ENCODE assay signal across 8 mouse cellular contexts in genomic region chr10:126935556-126936381, GRCm38 (mm10). TPM values are rescaled to one million over a fixed set of nuclear protein-coding genes. Genes with fewer than 3 reads are reported as not detected.
DNase-seq lines count a peak whose midpoint lies in the region; ATAC-seq lines count a peak whose summit lies in the region.

No protein-coding gene starts in this region.

- peaks cover 25% of the 10 kb centered on the region for H3K4me1 ChIP-seq in heart, embryonic 11.5 days (ENCODE audit: control insufficient read depth, insufficient read depth, low read length)
- peaks cover 43% of the 10 kb centered on the region for H3K4me1 ChIP-seq in limb, embryonic 13.5 days

- no peaks in the 10 kb centered on the region for H3K36me3 ChIP-seq in heart, embryonic 11.5 days (ENCODE audit: control insufficient read depth, insufficient read depth, low read length)
- H3K36me3 ChIP-seq in limb, embryonic 13.5 days: no peaks in the 10 kb centered on the region

- H3K9ac ChIP-seq in heart, embryonic 11.5 days (ENCODE audit: low read depth, low read length): 0 out of 2 replicates have a peak overlapping the region, but pooled peaks have one; percentile 22
- H3K9ac ChIP-seq in limb, embryonic 13.5 days: peak overlapping the region; percentile 31; the same call in 1 of the 2 replicates

- DNase-seq in heart, adult 9 months (ENCODE audit: low spot score in 2 of 2): no peak
- peak; percentile 48 for DNase-seq in urinary bladder, postnatal 14 days (ENCODE audit: low spot score)
- DNase-seq in urinary bladder, postnatal 25 days (ENCODE audit: low spot score): no peak
- DNase-seq in thymus, postnatal 14 days: peak; percentile 58
- no peak for DNase-seq in adrenal gland, adult 18-20 months (ENCODE audit: low spot score in 2 of 2)
- no peak for DNase-seq in kidney, adult 9 months

- no peak overlapping the region for H3K4me3 ChIP-seq in heart, embryonic 11.5 days (ENCODE audit: low read depth, low read length)
- no peak overlapping the region for H3K4me3 ChIP-seq in limb, embryonic 13.5 days

- 0 out of 2 replicates have a peak overlapping the region, but pooled peaks have one; percentile 10 for H3K4me2 ChIP-seq in heart, embryonic 11.5 days
- peak overlapping the region; percentile 28 for H3K4me2 ChIP-seq in limb, embryonic 13.5 days (replicated peaks)

- no peaks in the 10 kb centered on the region; the same call in 1 of the 2 replicates for H3K9me3 ChIP-seq in heart, embryonic 11.5 days (replicated peaks; ENCODE audit: control insufficient read depth, low read length)
- peaks cover 5% of the 10 kb centered on the region; the same call in 1 of the 2 replicates for H3K9me3 ChIP-seq in limb, embryonic 13.5 days

- WGBS in heart, embryonic 11.5 days (ENCODE audit: insufficient replicate concordance): 50% methylated on average over 18 of the region's 18 CpGs
- whole genome bisulfite sequencing in limb, embryonic 13.5 days: 40% methylated on average over 18 of the region's 18 CpGs

- H3K27me3 ChIP-seq in heart, embryonic 11.5 days (ENCODE audit: control insufficient read depth, insufficient read depth, low read length): no peaks in the 10 kb centered on the region
- no peaks in the 10 kb centered on the region for H3K27me3 ChIP-seq in limb, embryonic 13.5 days

- peak overlapping the region; percentile 36 for H3K27ac ChIP-seq in heart, embryonic 11.5 days (ENCODE audit: low read depth, low read length)
- peak overlapping the region; percentile 94 for H3K27ac ChIP-seq in limb, embryonic 13.5 days

- ATAC-seq in heart, embryonic 11.5 days (replicated peaks; ENCODE audit: insufficient number of reproducible peaks, low FRiP score, low TSS enrichment): no peak
- peak; percentile 21; the same call in 1 of the 2 replicates for ATAC-seq in limb, embryonic 13.5 days (ENCODE audit: low FRiP score, low read depth)

RNA-seq across cellular contexts. Expression of gene Atp23, which starts 34.6 kb away (rescaled TPM):
- polyA plus RNA-seq in heart, embryonic 11.5 days (2014; fragmentation: Nextera tagmentation; extraction: Ambion mirVana): 9.4 and 11.7 TPM in 2 replicates
- 18.9 and 20.5 TPM in 2 replicates for polyA plus RNA-seq in limb, embryonic 13.5 days (2015; fragmentation: Nextera tagmentation; extraction: Ambion mirVana)
- total RNA-seq in adrenal gland, adult 18-20 months (2021): 1 to 10 TPM; 4.6 to 5.5 TPM

RNA-seq across cellular contexts. Expression of gene Ctdsp2, which starts 42.7 kb away (rescaled TPM):
- polyA plus RNA-seq in heart, embryonic 11.5 days (2014; fragmentation: Nextera tagmentation; extraction: Ambion mirVana): 47.3 and 47.6 TPM in 2 replicates
- 78.2 and 78.9 TPM in 2 replicates for polyA plus RNA-seq in limb, embryonic 13.5 days (2015; fragmentation: Nextera tagmentation; extraction: Ambion mirVana)
- 10 to 100 TPM; 73.0 to 98.7 TPM for total RNA-seq in adrenal gland, adult 18-20 months (2021)

Comparison
In these comparisons a context has a peak if more than half of its experiments do, and no peak if none do; other contexts are left out.
1. DNase-seq: peak in urinary bladder, postnatal 14 days (single experiment) and thymus, postnatal 14 days (single experiment); none in heart, adult 9 months (0 of 2), urinary bladder, postnatal 25 days (single experiment), adrenal gland, adult 18-20 months (0 of 2) and kidney, adult 9 months (single experiment).